Mouse (Mus musculus): ENCODE data around the gene Myo10. TPM values are rescaled to one million over a fixed set of nuclear protein-coding genes. Genes with fewer than 3 reads are reported as not detected.

The Myo10 gene
- polyA plus RNA-seq, 1 experiment from 2014 or later: 27.3 TPM

- no peaks in the 10 kb centered on the region for H3K79me2 ChIP-seq (ENCODE audit: inconsistent target)
- no peak overlapping the region for H3K4me3 ChIP-seq (ENCODE audit: inconsistent target)
- 0 out of 2 replicates have a peak overlapping the region, but pooled peaks have one; percentile 8 for H3K27ac ChIP-seq
- H3K36me3 ChIP-seq (ENCODE audit: inconsistent target): no peaks in the 10 kb centered on the region
- WGBS (ENCODE audit: missing documents): 93% methylated on average over 8 of the region's 8 CpGs
Observed at GRCm38 (mm10) chr15:25826531-25826961, 204.2 kb downstream of the Myo10 start.

- H3K79me2 ChIP-seq (ENCODE audit: inconsistent target): no peaks in the 10 kb centered on the region
- H3K36me3 ChIP-seq (ENCODE audit: inconsistent target): no peaks in the 10 kb centered on the region
- H3K4me3 ChIP-seq (ENCODE audit: inconsistent target): no peak overlapping the region
- peak overlapping the region; percentile 92 for H3K27ac ChIP-seq
- 1% methylated on average over 10 of the region's 10 CpGs for WGBS (ENCODE audit: missing documents)
Observed at GRCm38 (mm10) chr15:25828464-25828863, 206.1 kb downstream of the Myo10 start.

DNA sequence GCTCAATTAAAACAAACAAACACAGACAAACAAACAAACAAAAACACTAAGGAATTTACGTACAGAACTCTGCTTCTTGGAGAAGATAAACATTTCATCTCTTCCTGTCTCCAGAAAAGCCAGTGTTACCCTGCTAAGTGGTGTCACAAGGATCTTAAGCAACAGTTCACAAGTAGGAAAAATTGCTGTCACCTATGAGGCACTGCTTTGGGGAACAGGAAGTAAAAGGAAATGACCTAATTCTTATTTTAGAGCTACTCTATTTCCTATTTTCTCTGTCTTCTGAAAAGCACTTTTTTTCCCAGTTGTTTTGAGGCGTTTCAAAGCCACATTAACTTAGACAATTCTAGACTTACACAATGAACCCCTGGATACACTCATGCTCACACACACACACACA lies 208.1 kb downstream of the Myo10 start:
- no peaks in the 10 kb centered on the region for H3K36me3 ChIP-seq (ENCODE audit: inconsistent target)
- H3K27ac ChIP-seq: peak overlapping the region; percentile 92
- no peaks in the 10 kb centered on the region for H3K79me2 ChIP-seq (ENCODE audit: inconsistent target)
- no peak overlapping the region for H3K4me3 ChIP-seq (ENCODE audit: inconsistent target)
- WGBS (ENCODE audit: missing documents): 8% methylated on average over 2 of the region's 2 CpGs

GRCm38 (mm10) chr15:25834282-25834681 lies 212.0 kb downstream of the Myo10 start:
- H3K4me3 ChIP-seq (ENCODE audit: inconsistent target): no peak overlapping the region
- no peaks in the 10 kb centered on the region for H3K36me3 ChIP-seq (ENCODE audit: inconsistent target)
- H3K79me2 ChIP-seq (ENCODE audit: inconsistent target): no peaks in the 10 kb centered on the region
- WGBS (ENCODE audit: missing documents): 79% methylated on average over 2 of the region's 2 CpGs
- no peak overlapping the region for H3K27ac ChIP-seq

- WGBS (ENCODE audit: missing documents): 72% methylated on average over 17 of the region's 17 CpGs
Observed at GRCm38 (mm10) chr15:25834920-25835674, 212.8 kb downstream of the Myo10 start.

DNA sequence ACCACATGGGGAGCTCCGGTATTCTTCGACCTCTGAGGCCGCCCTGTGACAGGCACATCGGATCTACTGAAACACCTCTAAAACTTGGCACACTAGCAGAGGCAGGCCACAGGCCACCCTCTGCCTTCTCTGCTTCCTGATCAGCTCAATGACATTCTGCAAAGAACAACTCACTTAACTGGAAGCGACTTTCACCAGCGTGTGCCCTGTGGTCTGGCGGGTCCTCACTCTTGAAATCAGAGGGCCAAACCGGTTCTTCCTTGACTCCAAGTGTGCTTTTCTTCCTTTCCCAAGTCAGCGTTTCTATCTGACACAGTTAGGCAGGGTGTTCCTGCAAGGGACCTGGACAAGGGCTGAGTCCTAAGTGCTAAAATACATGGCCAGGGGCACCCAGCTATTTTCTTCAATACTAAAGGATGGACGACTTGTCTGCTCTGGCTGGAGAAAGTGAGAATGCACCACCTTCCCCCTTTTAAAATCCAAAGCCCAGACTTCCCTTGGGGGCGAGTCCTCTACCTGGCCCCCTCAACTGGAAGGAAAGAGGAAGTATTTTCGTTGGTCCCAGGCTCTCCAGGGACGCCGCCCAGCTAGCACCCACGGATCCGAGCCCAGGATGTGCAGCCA lies 220.2 kb downstream of the Myo10 start:
- peak overlapping the region; percentile 38 for H3K4me3 ChIP-seq (ENCODE audit: inconsistent target)
- peaks cover 42% of the 10 kb centered on the region for H3K79me2 ChIP-seq (ENCODE audit: inconsistent target)
- H3K27ac ChIP-seq: peak overlapping the region; percentile 57
- WGBS (ENCODE audit: missing documents): 20% methylated on average over 16 of the region's 16 CpGs
- no peaks in the 10 kb centered on the region for H3K36me3 ChIP-seq (ENCODE audit: inconsistent target)

More at GRCm38 (mm10) chr15:25834920-25835674, 212.8 kb downstream of the Myo10 start:
- Histone ChIP-seq H3K36me3 (ENCODE audit: inconsistent target) (no peaks in the 10 kb centered on the region), H3K4me3 (ENCODE audit: inconsistent target) (no peak overlapping the region), H3K27ac (peak overlapping the region; percentile 44), H3K79me2 (ENCODE audit: inconsistent target) (no peaks in the 10 kb centered on the region)

DNA sequence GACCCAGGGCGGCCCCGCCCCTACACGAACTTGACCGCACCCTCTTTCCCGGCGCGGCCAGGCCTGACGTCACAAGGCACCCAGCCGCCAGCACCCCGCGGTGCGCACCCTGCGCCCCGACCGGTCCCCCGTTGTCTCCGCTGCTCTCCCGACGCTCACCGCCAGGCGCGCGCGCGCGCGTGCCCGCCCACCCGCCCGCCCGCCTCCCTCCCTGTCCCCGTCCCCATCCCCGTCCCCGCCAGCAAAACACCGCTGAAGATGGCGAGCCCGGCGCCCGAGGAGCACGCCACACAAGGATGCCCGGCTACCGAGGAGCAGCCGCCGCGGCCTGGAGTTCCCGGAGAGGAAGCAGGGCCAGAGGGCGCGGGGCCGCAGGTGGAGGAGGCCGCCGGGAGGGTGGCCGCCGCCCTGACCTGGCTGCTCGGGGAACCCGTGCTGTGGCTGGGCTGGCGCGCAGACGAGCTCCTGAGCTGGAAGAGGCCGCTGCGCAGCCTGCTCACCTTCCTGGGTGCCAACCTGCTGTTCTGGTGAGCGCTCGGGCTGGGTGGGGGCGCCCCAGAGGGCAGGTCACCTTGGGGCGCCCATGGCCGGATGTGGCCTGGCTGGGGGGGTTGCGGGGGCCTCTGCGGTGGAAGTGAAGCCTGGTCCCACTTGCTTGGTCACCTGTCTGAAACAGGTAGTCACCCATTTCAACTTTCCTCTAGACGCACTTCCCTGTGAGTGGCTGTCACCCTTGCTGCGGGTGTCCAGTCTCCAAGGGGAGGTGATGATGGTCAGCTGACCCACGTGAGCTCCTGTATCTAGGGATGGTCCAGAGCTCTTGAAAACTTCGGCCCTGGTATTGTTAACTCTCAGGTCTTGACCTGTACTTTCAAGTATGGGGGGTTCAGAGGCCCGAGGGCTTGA lies 221.0 kb downstream of the Myo10 start, which contains the start of gene Retreg1:
Gene Retreg1 (plus strand): TSS at position 95 of the 906 bp plus-strand sequence.
- peaks cover 49% of the 10 kb centered on the region for H3K79me2 ChIP-seq (ENCODE audit: inconsistent target)
- no peaks in the 10 kb centered on the region for H3K36me3 ChIP-seq (ENCODE audit: inconsistent target)
- H3K4me3 ChIP-seq (ENCODE audit: inconsistent target): peak within 1 kb of the TSS; percentile 56
- WGBS (ENCODE audit: missing documents): 2% methylated on average over 63 of the region's 72 CpGs
- peak within 1 kb of the TSS; percentile 57 for H3K27ac ChIP-seq

DNA sequence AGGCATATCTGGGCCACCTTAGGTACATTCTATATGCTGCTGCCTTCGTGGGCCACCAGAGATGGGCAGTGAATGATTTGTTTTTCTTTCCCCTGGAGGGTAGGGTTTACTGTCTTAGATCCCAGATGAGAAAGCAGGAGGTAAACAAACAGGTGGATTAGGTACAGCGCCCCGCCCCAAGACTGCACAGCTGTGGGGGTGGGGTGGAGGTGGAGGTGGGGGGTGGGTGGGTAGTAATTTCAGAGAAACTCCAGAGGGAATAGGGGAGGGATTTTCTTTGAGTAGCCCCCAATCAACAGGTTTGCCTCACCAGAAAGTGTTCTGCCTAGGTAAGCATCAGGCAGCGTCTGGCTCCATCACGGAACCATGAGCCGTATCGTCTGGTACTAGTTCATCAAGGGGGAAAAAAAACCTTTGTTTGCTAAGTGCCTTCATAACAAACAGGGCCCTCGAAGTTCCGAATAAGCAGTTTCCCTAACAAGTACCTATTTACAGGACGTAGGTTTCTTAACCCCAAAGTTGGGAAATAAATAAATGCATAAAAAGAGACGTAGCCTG lies 221.8 kb downstream of the Myo10 start:
- Histone ChIP-seq H3K36me3 (ENCODE audit: inconsistent target) (no peaks in the 10 kb centered on the region), H3K4me3 (ENCODE audit: inconsistent target) (peak overlapping the region; percentile 56), H3K27ac (peak overlapping the region; percentile 22; the same call in 1 of the 2 replicates), H3K79me2 (ENCODE audit: inconsistent target) (peaks cover 57% of the 10 kb centered on the region)
- WGBS (ENCODE audit: missing documents): 50% methylated on average over 11 of the region's 11 CpGs

- 66% methylated on average over 4 of the region's 4 CpGs for WGBS (ENCODE audit: missing documents)
- H3K27ac ChIP-seq: no peak overlapping the region
- peaks cover 64% of the 10 kb centered on the region for H3K79me2 ChIP-seq (ENCODE audit: inconsistent target)
- H3K4me3 ChIP-seq (ENCODE audit: inconsistent target): peak overlapping the region; percentile 56; the same call in 1 of the 2 replicates
- H3K36me3 ChIP-seq (ENCODE audit: inconsistent target): no peaks in the 10 kb centered on the region
Observed at GRCm38 (mm10) chr15:25844771-25845170, 222.4 kb downstream of the Myo10 start.

DNA sequence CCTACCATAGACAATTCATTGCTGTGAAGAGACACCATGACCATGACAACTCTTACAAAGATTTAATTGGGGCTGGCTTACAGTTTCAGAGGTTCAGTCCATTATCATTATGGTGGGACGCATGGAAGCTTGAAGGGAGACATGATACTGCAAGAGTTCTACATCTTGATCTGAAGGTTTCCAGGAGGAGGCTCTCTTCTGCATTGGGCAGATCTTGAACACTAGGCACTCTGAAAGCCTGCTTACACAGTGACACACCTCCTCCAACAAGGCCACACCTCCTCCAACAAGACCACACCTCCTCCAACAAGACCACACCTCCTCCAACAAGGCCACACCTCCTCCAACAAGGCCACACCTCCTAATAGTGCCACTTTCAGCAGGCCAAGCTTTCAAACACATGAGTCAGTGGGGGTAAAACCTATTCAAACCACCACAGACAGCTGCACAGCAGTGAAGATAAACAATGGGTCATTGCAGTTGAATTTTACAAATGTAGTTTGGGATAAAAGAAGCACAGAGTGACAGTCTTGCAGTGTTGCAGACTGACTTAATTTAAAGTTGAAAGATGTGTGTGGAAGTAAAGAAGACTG lies 225.3 kb downstream of the Myo10 start:
- peaks cover 93% of the 10 kb centered on the region for H3K79me2 ChIP-seq (ENCODE audit: inconsistent target)
- WGBS (ENCODE audit: missing documents): 92% methylated on average over 1 of the region's 1 CpGs
- no peak overlapping the region for H3K4me3 ChIP-seq (ENCODE audit: inconsistent target)
- H3K27ac ChIP-seq: no peak overlapping the region
- H3K36me3 ChIP-seq (ENCODE audit: inconsistent target): no peaks in the 10 kb centered on the region; the same call in 1 of the 2 replicates

GRCm38 (mm10) chr15:25850552-25850951 lies 228.2 kb downstream of the Myo10 start:
- no peak overlapping the region for H3K4me3 ChIP-seq (ENCODE audit: inconsistent target)
- peaks cover 100% of the 10 kb centered on the region for H3K79me2 ChIP-seq (ENCODE audit: inconsistent target)
- 96% methylated on average over 10 of the region's 11 CpGs for WGBS (ENCODE audit: missing documents)
- no peak overlapping the region for H3K27ac ChIP-seq
- no peaks in the 10 kb centered on the region; the same call in 1 of the 2 replicates for H3K36me3 ChIP-seq (ENCODE audit: inconsistent target)

- Histone ChIP-seq H3K27ac (no peak overlapping the region), H3K4me3 (ENCODE audit: inconsistent target) (no peak overlapping the region), H3K36me3 (ENCODE audit: inconsistent target) (no peaks in the 10 kb centered on the region; the same call in 1 of the 2 replicates), H3K79me2 (ENCODE audit: inconsistent target) (peaks cover 100% of the 10 kb centered on the region)
- WGBS (ENCODE audit: missing documents): 88% methylated on average over 16 of the region's 18 CpGs
Observed at GRCm38 (mm10) chr15:25854270-25854904, 232.1 kb downstream of the Myo10 start.

DNA sequence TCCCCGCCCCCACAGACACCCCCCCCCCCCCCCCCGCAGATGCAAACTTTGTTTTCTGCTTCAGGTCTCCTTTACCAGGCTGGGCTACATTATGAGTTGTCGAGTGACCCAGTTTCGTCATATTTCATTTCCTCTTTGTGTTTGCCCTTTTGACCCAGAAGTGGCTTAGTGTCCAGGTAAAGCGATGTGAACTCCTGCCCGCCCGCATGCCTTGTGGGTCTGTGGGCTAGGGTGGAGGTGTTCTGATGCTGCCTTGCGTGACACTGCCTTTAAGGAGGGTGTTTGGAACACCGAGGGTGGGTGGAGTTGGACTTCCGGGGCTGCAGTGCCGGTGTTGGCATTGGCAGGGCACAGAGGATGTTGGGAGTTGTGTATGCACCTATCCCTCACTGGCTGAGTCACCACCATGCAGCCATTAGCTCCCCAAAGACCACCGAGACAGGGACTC lies 236.3 kb downstream of the Myo10 start:
- Histone ChIP-seq H3K27ac (no peak overlapping the region), H3K79me2 (ENCODE audit: inconsistent target) (peaks cover 89% of the 10 kb centered on the region), H3K36me3 (ENCODE audit: inconsistent target) (no peaks in the 10 kb centered on the region), H3K4me3 (ENCODE audit: inconsistent target) (no peak overlapping the region)
- 46% methylated on average over 10 of the region's 12 CpGs for WGBS (ENCODE audit: missing documents)

Measured in macrophage (primary cell).